Mouse (Mus musculus): ENCODE results near the gene Klhl36. TPM values are rescaled to one million over a fixed set of nuclear protein-coding genes. Genes with fewer than 3 reads are reported as not detected.
A peak's percentile ranks its signal among the peaks of the same experiment; 100 is the strongest.

Klhl36 gene
- polyA plus RNA-seq, 1 experiment from 2014 or later: 11.4 TPM

DNA sequence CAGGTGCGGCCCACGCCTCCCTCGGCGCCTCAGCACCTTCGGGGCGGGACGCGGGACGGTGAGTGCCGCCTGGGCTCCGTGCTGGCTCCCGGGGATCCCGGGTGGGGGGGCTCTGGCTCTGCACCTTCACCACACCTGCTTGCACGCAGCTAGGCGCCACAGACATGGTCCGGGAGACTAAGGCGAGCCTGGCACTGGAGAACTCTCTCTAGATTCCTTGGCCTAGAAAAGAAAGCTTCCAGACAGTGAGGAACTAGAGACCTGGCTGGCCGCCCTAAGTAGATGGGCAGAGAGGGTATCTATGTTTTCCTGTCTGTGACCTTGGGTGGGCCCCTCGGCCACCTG, 296 bp downstream of the Klhl36 start:
- no peak for ATAC-seq
- TF ChIP-seq EP300 (IDR thresholded peaks at IDR 0.05): no peak
- no peak for TF ChIP-seq CTCF (IDR thresholded peaks at IDR 0.05)
- Histone ChIP-seq H3K27ac (ENCODE audit: low read length) (peak overlapping the region; percentile 57), H3K4me2 (replicated peaks; ENCODE audit: low read depth, low read length) (peak overlapping the region; percentile 97), H3K4me3 (ENCODE audit: low read depth, low read length) (peak overlapping the region; percentile 70), H3K9ac (replicated peaks; ENCODE audit: low read depth) (peak overlapping the region; percentile 63), H3K4me1 (ENCODE audit: insufficient read depth, low read depth, low read length) (no peaks in the 10 kb centered on the region), H3K36me3 (ENCODE audit: insufficient read depth, low read length) (no peaks in the 10 kb centered on the region), H3K9me3 (ENCODE audit: low read length) (no peaks in the 10 kb centered on the region), H3K27me3 (replicated peaks; ENCODE audit: insufficient read depth, low read length) (no peaks in the 10 kb centered on the region)
- DNase-seq (ENCODE audit: low spot score): no peak
- under 1% methylated on average over 19 of the region's 19 CpGs for WGBS

DNA sequence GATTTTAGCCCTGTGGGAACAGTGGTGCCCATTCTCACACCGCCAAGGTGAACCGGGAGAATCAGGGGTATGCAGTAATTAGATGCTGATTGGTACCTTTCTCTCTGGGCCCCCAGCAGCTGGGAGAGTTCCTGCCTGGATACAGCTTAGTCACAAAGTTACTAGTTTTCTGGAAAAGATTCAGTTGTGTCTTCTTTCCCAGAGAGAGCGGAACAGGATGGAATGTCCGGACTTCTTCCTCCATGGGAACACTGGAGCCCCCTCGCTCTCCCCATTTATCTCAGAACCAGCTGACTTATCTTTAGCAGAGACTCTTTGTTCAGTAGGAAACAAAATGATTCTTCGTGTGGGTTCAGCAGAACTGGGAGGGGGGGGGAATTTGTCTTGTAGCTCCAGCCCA, 683 bp downstream of the Klhl36 start:
- ATAC-seq (0 out of 2 replicates have a peak, but pooled peaks have one; percentile 0), DNase-seq (ENCODE audit: low spot score) (peak; percentile 47)
- peak overlapping the region; percentile 70 for H3K4me3 ChIP-seq (ENCODE audit: low read depth, low read length)
- H3K4me1 ChIP-seq (ENCODE audit: insufficient read depth, low read depth, low read length): no peaks in the 10 kb centered on the region
- no peak for TF ChIP-seq CTCF (IDR thresholded peaks at IDR 0.05)
- WGBS: 8% methylated on average over 6 of the region's 6 CpGs
- no peak overlapping the region for H3K27ac ChIP-seq (ENCODE audit: low read length)
- peak overlapping the region; percentile 63; the same call in 1 of the 2 replicates for H3K9ac ChIP-seq (replicated peaks; ENCODE audit: low read depth)
- H3K36me3 ChIP-seq (ENCODE audit: insufficient read depth, low read length): no peaks in the 10 kb centered on the region
- H3K27me3 ChIP-seq (replicated peaks; ENCODE audit: insufficient read depth, low read length): no peaks in the 10 kb centered on the region
- H3K9me3 ChIP-seq (ENCODE audit: low read length): no peaks in the 10 kb centered on the region
- H3K4me2 ChIP-seq (replicated peaks; ENCODE audit: low read depth, low read length): peak overlapping the region; percentile 97

DNA sequence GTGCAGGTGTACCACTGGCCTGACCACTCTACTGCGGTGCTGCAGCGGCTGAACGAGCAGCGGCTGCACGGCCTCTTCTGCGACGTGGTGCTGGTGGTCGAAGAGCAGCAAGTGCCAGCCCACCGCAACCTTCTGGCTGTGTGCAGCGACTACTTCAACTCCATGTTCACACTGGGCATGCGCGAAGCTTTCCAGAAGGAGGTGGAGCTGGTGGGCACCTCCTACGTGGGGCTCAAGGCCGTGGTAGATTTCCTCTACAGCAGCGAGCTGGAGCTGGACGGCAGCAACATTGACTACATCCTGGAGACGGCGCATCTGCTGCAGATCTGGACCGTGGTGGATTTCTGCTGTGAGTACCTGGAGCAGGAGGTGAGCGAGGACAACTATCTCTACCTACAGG, 7.5 kb downstream of the Klhl36 start:
- H3K4me3 ChIP-seq (ENCODE audit: low read depth, low read length): no peak overlapping the region
- H3K9me3 ChIP-seq (ENCODE audit: low read length): peaks cover 6% of the 10 kb centered on the region; the same call in 1 of the 2 replicates
- TF ChIP-seq CTCF (IDR thresholded peaks at IDR 0.05) (no peak), EP300 (IDR thresholded peaks at IDR 0.05) (no peak)
- H3K27ac ChIP-seq (ENCODE audit: low read length): no peak overlapping the region
- DNase-seq (ENCODE audit: low spot score) (no peak), ATAC-seq (no peak)
- no peaks in the 10 kb centered on the region for H3K27me3 ChIP-seq (replicated peaks; ENCODE audit: insufficient read depth, low read length)
- WGBS: 68% methylated on average over 20 of the region's 20 CpGs
- no peak overlapping the region for H3K9ac ChIP-seq (replicated peaks; ENCODE audit: low read depth)
- no peak overlapping the region for H3K4me2 ChIP-seq (replicated peaks; ENCODE audit: low read depth, low read length)
- H3K4me1 ChIP-seq (ENCODE audit: insufficient read depth, low read depth, low read length): no peaks in the 10 kb centered on the region
- peaks cover 21% of the 10 kb centered on the region; the same call in 1 of the 2 replicates for H3K36me3 ChIP-seq (ENCODE audit: insufficient read depth, low read length)

DNA sequence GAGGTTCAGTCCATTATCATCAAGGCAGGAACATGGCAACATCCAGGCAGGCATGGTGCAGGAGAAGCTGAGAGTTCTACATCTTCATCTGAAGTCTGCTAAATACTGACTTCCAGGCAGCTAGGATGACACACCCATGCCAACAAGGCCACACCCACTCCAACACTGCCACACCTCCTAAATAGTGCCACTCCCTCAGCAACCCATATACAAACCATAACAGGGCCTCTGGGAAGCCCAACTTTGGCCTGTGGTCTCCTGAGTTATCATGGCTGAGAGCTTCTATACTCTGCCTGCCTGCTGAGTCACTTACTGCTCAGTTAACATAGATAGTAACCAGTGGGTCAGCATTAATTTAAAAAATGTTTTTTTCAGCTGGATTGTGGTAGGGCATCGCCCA, 11.1 kb downstream of the Klhl36 start:
- DNase-seq (ENCODE audit: low spot score) (no peak), ATAC-seq (no peak)
- Histone ChIP-seq H3K9me3 (ENCODE audit: low read length) (peaks cover 6% of the 10 kb centered on the region; the same call in 1 of the 2 replicates), H3K4me3 (ENCODE audit: low read depth, low read length) (no peak overlapping the region), H3K36me3 (ENCODE audit: insufficient read depth, low read length) (peaks cover 26% of the 10 kb centered on the region; the same call in 1 of the 2 replicates), H3K27me3 (replicated peaks; ENCODE audit: insufficient read depth, low read length) (no peaks in the 10 kb centered on the region), H3K9ac (replicated peaks; ENCODE audit: low read depth) (no peak overlapping the region), H3K4me2 (replicated peaks; ENCODE audit: low read depth, low read length) (no peak overlapping the region), H3K4me1 (ENCODE audit: insufficient read depth, low read depth, low read length) (no peaks in the 10 kb centered on the region), H3K27ac (ENCODE audit: low read length) (no peak overlapping the region)
- TF ChIP-seq EP300 (IDR thresholded peaks at IDR 0.05) (no peak), CTCF (IDR thresholded peaks at IDR 0.05) (no peak)
- 100% methylated on average over 1 of the region's 1 CpGs for WGBS

DNA sequence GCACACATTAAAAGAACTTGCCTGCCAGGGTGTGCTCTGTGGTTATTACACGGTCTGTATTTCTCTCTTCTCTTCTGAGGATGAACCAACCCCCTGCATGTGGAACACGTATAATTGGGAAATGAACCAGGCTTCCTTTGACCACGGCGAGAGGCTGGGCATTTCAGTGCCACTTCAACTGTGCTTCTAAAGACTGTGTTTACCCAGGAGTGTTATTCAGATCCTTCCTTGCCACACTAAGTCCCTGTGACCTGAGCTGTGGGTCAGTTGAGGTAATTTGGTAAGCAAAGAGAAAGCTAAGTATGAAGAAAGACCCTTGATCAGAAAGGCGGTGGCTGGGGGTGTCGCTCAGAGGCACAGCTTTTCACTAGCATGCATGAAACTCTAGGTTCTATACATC, 19.2 kb downstream of the Klhl36 start:
- no peaks in the 10 kb centered on the region for H3K9me3 ChIP-seq (ENCODE audit: low read length)
- no peak overlapping the region for H3K27ac ChIP-seq (ENCODE audit: low read length)
- H3K4me2 ChIP-seq (replicated peaks; ENCODE audit: low read depth, low read length): no peak overlapping the region
- H3K27me3 ChIP-seq (replicated peaks; ENCODE audit: insufficient read depth, low read length): no peaks in the 10 kb centered on the region
- DNase-seq (ENCODE audit: low spot score): peak; percentile 30
- TF ChIP-seq CTCF (IDR thresholded peaks at IDR 0.05): no peak
- TF ChIP-seq EP300 (IDR thresholded peaks at IDR 0.05): no peak
- H3K36me3 ChIP-seq (ENCODE audit: insufficient read depth, low read length): no peaks in the 10 kb centered on the region
- H3K4me1 ChIP-seq (ENCODE audit: insufficient read depth, low read depth, low read length): no peaks in the 10 kb centered on the region
- no peak overlapping the region for H3K9ac ChIP-seq (replicated peaks; ENCODE audit: low read depth)
- WGBS: 51% methylated on average over 6 of the region's 6 CpGs
- ATAC-seq: peak; percentile 33; the same call in 1 of the 2 replicates
- no peak overlapping the region for H3K4me3 ChIP-seq (ENCODE audit: low read depth, low read length)

DNA sequence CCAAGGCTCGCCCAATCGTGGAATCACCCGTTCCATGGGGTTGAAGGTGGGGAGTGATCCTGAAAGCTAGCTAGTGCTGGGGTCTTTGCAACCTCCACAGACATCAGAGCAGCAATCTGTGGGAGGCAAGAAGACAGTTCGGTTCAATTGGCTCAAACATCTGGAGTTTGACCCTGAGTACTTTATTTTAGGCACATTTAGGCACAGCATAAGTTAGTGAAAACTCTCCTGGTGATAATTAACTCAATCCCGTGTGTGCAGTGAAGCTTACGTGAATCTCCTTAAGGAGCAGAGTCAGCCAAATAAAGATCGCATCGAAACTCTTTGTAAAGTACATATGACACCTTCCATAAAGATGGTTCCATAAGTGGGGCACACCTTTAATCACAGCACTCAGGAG, 19.9 kb downstream of the Klhl36 start:
- Histone ChIP-seq H3K4me3 (ENCODE audit: low read depth, low read length) (no peak overlapping the region), H3K4me1 (ENCODE audit: insufficient read depth, low read depth, low read length) (no peaks in the 10 kb centered on the region), H3K27me3 (replicated peaks; ENCODE audit: insufficient read depth, low read length) (no peaks in the 10 kb centered on the region), H3K4me2 (replicated peaks; ENCODE audit: low read depth, low read length) (no peak overlapping the region), H3K27ac (ENCODE audit: low read length) (no peak overlapping the region), H3K36me3 (ENCODE audit: insufficient read depth, low read length) (no peaks in the 10 kb centered on the region), H3K9ac (replicated peaks; ENCODE audit: low read depth) (no peak overlapping the region), H3K9me3 (ENCODE audit: low read length) (no peaks in the 10 kb centered on the region)
- ATAC-seq (no peak), DNase-seq (ENCODE audit: low spot score) (no peak)
- 75% methylated on average over 8 of the region's 8 CpGs for WGBS
- TF ChIP-seq CTCF (IDR thresholded peaks at IDR 0.05): no peak

DNA sequence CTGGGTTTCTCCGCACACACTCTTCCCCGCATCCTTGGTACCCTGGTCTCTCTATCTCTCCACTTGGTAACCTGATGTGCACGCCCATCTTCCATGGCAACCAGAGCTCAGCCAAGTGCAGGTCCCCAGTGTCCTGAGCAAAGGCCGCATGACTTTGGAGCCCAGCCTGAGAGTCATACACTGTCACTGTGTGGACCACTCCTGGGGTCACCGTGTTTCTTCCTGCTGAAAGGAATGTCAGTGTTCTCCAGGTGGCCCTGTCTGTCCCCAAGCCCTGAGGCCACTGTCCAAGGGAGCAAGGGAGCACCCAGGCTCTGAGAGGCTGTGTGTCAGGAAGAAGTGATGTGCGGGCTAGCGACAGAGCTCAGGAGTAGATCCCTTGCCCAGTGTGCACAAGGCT, 21.2 kb downstream of the Klhl36 start:
- no peaks in the 10 kb centered on the region for H3K36me3 ChIP-seq (ENCODE audit: insufficient read depth, low read length)
- H3K9me3 ChIP-seq (ENCODE audit: low read length): no peaks in the 10 kb centered on the region
- WGBS: 89% methylated on average over 7 of the region's 7 CpGs
- DNase-seq (ENCODE audit: low spot score) (no peak), ATAC-seq (no peak)
- no peak overlapping the region for H3K4me3 ChIP-seq (ENCODE audit: low read depth, low read length)
- H3K27ac ChIP-seq (ENCODE audit: low read length): no peak overlapping the region
- no peaks in the 10 kb centered on the region for H3K4me1 ChIP-seq (ENCODE audit: insufficient read depth, low read depth, low read length)
- H3K27me3 ChIP-seq (replicated peaks; ENCODE audit: insufficient read depth, low read length): no peaks in the 10 kb centered on the region
- H3K9ac ChIP-seq (replicated peaks; ENCODE audit: low read depth): no peak overlapping the region
- no peak overlapping the region for H3K4me2 ChIP-seq (replicated peaks; ENCODE audit: low read depth, low read length)
- TF ChIP-seq EP300 (IDR thresholded peaks at IDR 0.05) (no peak), CTCF (IDR thresholded peaks at IDR 0.05) (no peak)

Data from lung, postnatal 0 days (tissue).